Mouse (Mus musculus) lung, embryonic 14.5 days (tissue): ENCODE measurements at regions not wholly inside any gene's neighbourhood (a gene's known extent, or its start where the extent isn't known, plus 50 kb on each side); places are given as distances from the start of the nearest gene placed in this dataset.

ENCODE experiments used
- ATAC-seq: fragments of 200-750 bp; cut with Nextera tagmentation; 2 replicates; pipeline ENCODE4 v1.8.0; 2017; ENCODE audit warnings: mild to moderate bottlenecking, moderate TSS enrichment, moderate library complexity; ENCODE audit not compliant: insufficient read depth
- DNase-seq: peaks from one replicate; pipeline ENCODE4 v3.0.0-alpha.2; 2015
- H3K27ac ChIP-seq: fragments of 300-500 bp; sonication (generic); 2 replicates; pipeline ENCODE4 v1.5.1; 2014; ENCODE audit warnings: low read depth, mild to moderate bottlenecking, moderate library complexity
- H3K27me3 ChIP-seq: fragments of 300-500 bp; sonication (generic); 2 replicates; pipeline ENCODE4 v1.6.1; 2014; ENCODE audit warnings: low read length, control low read depth; ENCODE audit not compliant: insufficient read depth
- H3K36me3 ChIP-seq: fragments of 300-500 bp; sonication (generic); 2 replicates; pipeline ENCODE4 v1.6.1; 2014; ENCODE audit warnings: control low read depth; ENCODE audit not compliant: insufficient read depth
- H3K4me1 ChIP-seq: fragments of 300-500 bp; sonication (generic); 2 replicates; pipeline ENCODE4 v1.6.1; 2014; ENCODE audit warnings: antibody characterized with exemption, control low read depth; ENCODE audit not compliant: insufficient read depth
- H3K4me2 ChIP-seq: fragments of 300-500 bp; sonication (generic); 2 replicates; pipeline ENCODE4 v1.6.1; 2014; ENCODE audit warnings: mild to moderate bottlenecking
- H3K4me3 ChIP-seq: fragments of 300-500 bp; sonication (generic); 2 replicates; pipeline ENCODE4 v1.5.1; 2014; ENCODE audit warnings: low read depth, low read length
- H3K9ac ChIP-seq: fragments of 300-500 bp; sonication (generic); 2 replicates; pipeline ENCODE4 v1.6.1; 2014
- H3K9me3 ChIP-seq: fragments of 300-500 bp; sonication (generic); 2 replicates; pipeline ENCODE4 v1.6.1; 2016; ENCODE audit warnings: low read depth, low read length, control low read depth
- CTCF ChIP-seq: IDR thresholded peaks from 2 replicates; pipeline ENCODE4 v1.5.1; 2016; ENCODE audit warnings: antibody characterized with exemption, low read depth
- whole genome bisulfite sequencing: fragments of 180-500 bp; shearing (Covaris S2); extraction: QIAGEN DNeasy Blood & Tissue Kit; methylation state at CpG from one replicate; pipeline ENCODE4 v1.1.7; 2014; 5-methylcytosine and 5-hydroxymethylcytosine counted together

DNA sequence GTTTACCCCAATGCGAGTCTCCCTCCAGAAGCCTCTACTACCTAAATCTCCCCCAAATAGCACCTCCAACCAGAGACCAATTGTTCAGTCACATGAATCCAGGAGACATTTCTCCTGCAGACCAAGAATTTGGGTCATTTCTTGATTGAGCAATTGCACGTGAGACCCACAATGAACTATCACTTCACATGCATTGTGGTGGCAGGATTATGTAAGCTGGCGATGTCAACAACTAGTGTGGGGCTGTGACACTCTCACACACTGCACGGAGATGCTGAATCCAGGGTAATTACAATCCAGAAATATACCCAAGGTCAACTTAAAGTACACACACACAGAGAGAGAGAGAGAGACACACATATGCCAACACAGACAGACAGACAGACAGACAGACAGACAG is 148.5 kb upstream of the Dyrk2 start:
- Histone ChIP-seq H3K27me3 (no peaks in the 10 kb centered on the region), H3K36me3 (no peaks in the 10 kb centered on the region), H3K4me2 (no peak overlapping the region), H3K9me3 (no peaks in the 10 kb centered on the region), H3K27ac (no peak overlapping the region), H3K4me1 (0 out of 2 replicates have a peak, but pooled peaks cover 3% of the 10 kb centered on the region), H3K4me3 (no peak overlapping the region), H3K9ac (no peak overlapping the region)
- no peak for ATAC-seq
- no peak for DNase-seq
- WGBS = 81% methylated on average over 4 of the region's 4 CpGs
- TF ChIP-seq CTCF = no peak

- 0 out of 2 replicates have a peak, but pooled peaks cover 3% of the 10 kb centered on the region for H3K4me1 ChIP-seq
- no peaks in the 10 kb centered on the region for H3K9me3 ChIP-seq
- H3K27ac ChIP-seq = no peak overlapping the region
- H3K9ac ChIP-seq = no peak overlapping the region
- H3K27me3 ChIP-seq = no peaks in the 10 kb centered on the region
- no peaks in the 10 kb centered on the region for H3K36me3 ChIP-seq
- DNase-seq (no peak), ATAC-seq (no peak)
- no peak overlapping the region for H3K4me2 ChIP-seq
- WGBS = 89% methylated on average over 8 of the region's 8 CpGs
- H3K4me3 ChIP-seq = no peak overlapping the region
- TF ChIP-seq CTCF = no peak
Observed at GRCm38 (mm10) chr10:119016104-119016503, 146.1 kb upstream of the Dyrk2 start.

DNA sequence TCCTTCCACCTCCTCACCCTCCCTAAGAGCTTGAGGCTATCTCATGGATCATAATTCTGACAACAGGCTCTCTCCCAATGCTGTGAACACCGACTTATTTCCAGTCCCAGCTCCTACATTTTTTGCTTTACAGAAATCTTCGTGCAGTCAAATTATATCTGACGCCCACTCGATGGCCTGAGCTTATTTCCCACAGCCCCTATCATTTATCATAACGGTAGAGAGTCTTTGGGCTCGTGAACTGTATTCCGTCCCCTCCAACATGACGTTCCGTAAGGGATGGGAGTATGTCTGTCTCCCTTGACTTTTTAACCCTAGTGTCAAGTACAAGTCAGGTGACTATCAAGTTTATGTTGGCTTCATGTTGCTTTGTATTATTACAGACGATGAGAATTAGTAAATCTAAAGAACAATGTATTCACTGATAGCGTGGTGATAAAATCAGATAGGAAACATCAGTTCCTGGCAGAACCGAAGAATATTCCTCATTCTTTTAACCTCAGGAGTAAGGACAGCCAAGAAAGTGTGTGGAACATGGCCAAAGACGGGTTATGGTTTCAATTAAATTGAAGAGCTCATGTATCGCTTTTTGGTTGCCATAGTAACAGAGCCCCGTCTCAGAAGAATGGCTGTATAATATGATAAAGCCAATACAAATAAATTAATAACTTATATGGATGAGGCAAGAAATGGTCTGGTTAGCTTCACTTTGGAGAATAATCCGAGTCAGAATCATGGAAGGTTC is 145.5 kb upstream of the Dyrk2 start:
- H3K9me3 ChIP-seq = no peaks in the 10 kb centered on the region
- no peaks in the 10 kb centered on the region for H3K36me3 ChIP-seq
- DNase-seq = peak; percentile 37
- H3K4me3 ChIP-seq = no peak overlapping the region
- no peak overlapping the region for H3K9ac ChIP-seq
- ATAC-seq = no peak
- no peak overlapping the region for H3K27ac ChIP-seq
- TF ChIP-seq CTCF = no peak
- H3K4me1 ChIP-seq = 0 out of 2 replicates have a peak, but pooled peaks cover 3% of the 10 kb centered on the region
- no peaks in the 10 kb centered on the region for H3K27me3 ChIP-seq
- no peak overlapping the region for H3K4me2 ChIP-seq
- 60% methylated on average over 16 of the region's 16 CpGs for WGBS

DNA sequence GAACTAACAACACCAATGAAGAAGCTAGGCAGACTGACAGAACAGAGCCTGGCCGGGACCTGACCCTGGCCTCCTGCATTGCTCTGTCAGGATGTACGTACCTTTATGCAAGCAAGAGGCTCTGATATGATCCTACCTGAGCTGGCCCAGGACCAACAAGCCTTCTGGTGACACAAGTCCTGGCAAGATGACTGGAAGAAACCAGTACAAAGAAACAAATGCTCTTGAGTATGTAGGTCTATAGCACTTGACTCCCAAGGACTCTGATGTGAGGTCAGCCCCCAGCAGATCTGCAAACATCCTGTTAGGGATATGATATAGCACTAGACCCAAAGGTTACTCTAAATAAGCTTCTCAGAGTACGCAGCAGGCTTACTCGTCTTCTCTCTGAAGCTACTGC is 144.7 kb upstream of the Dyrk2 start:
- Histone ChIP-seq H3K4me3 (no peak overlapping the region), H3K36me3 (no peaks in the 10 kb centered on the region), H3K9ac (no peak overlapping the region), H3K9me3 (no peaks in the 10 kb centered on the region), H3K27me3 (no peaks in the 10 kb centered on the region), H3K27ac (no peak overlapping the region), H3K4me2 (no peak overlapping the region), H3K4me1 (0 out of 2 replicates have a peak, but pooled peaks cover 3% of the 10 kb centered on the region)
- DNase-seq (no peak), ATAC-seq (no peak)
- no peak for TF ChIP-seq CTCF
- 67% methylated on average over 4 of the region's 4 CpGs for WGBS

DNA sequence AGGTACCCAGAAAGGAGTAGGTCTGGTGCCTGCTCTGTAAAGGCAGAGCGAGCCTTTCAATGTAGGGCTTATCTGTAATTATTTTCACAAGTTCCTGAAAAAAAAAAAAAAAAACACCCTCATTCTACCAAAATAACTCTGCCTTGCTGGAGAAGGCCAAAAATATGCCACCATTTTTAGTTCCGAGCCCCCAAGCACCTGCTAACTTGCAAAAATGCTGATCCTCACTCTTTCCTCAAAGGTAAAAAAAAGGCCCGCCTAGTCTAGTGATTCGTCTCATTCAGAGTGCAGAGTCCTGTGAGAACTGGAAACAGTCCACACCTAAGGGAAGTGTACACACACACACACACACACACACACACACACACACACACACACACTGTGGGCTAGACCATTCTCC is 143.7 kb upstream of the Dyrk2 start:
- ATAC-seq (no peak), DNase-seq (no peak)
- WGBS = 69% methylated on average over 4 of the region's 4 CpGs

DNA sequence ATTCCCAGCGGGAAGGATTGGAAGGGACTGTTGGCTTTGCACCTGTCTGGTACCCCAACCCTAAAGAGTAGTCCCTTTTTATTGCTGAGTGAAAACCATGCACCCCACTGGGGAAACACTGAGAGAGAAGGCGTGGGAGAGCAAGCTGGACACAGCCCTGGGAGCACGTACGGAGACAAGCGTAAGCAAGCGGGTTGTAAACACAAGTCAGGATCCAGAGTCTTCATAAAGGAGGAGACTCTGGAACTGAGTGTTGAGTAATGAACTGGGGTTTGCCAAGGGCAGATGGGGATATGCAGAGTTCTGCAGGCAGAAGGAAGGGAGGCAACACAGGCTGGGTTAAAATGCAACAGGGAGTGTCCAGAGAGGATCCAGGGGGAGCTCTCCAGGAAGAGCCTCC is 141.5 kb upstream of the Dyrk2 start:
- H3K9me3 ChIP-seq = no peaks in the 10 kb centered on the region
- H3K36me3 ChIP-seq = no peaks in the 10 kb centered on the region
- ATAC-seq (no peak), DNase-seq (no peak)
- H3K9ac ChIP-seq = no peak overlapping the region
- 0 out of 2 replicates have a peak overlapping the region, but pooled peaks have one; percentile 24 for H3K27ac ChIP-seq
- no peaks in the 10 kb centered on the region for H3K27me3 ChIP-seq
- H3K4me2 ChIP-seq = 0 out of 2 replicates have a peak overlapping the region, but pooled peaks have one; percentile 10
- TF ChIP-seq CTCF = no peak
- 0 out of 2 replicates have a peak, but pooled peaks cover 3% of the 10 kb centered on the region for H3K4me1 ChIP-seq
- WGBS = 45% methylated on average over 6 of the region's 6 CpGs
- H3K4me3 ChIP-seq = no peak overlapping the region

More for the DNA sequence above, 143.7 kb upstream of the Dyrk2 start:
- Histone ChIP-seq H3K27ac (no peak overlapping the region), H3K27me3 (no peaks in the 10 kb centered on the region), H3K4me3 (no peak overlapping the region), H3K9me3 (no peaks in the 10 kb centered on the region), H3K4me2 (no peak overlapping the region), H3K36me3 (no peaks in the 10 kb centered on the region), H3K4me1 (0 out of 2 replicates have a peak, but pooled peaks cover 3% of the 10 kb centered on the region), H3K9ac (no peak overlapping the region)
- TF ChIP-seq CTCF = no peak

- no peak overlapping the region for H3K9ac ChIP-seq
- 0 out of 2 replicates have a peak, but pooled peaks cover 3% of the 10 kb centered on the region for H3K4me1 ChIP-seq
- H3K4me2 ChIP-seq = peak overlapping the region; percentile 10; the same call in 1 of the 2 replicates
- H3K4me3 ChIP-seq = no peak overlapping the region
- ATAC-seq = peak; percentile 65
- no peak for TF ChIP-seq CTCF
- 16% methylated on average over 7 of the region's 7 CpGs for WGBS
- no peaks in the 10 kb centered on the region for H3K36me3 ChIP-seq
- H3K27ac ChIP-seq = no peak overlapping the region
- no peaks in the 10 kb centered on the region for H3K27me3 ChIP-seq
- H3K9me3 ChIP-seq = no peaks in the 10 kb centered on the region
- DNase-seq = peak; percentile 63
Observed at GRCm38 (mm10) chr10:119010884-119011283, 140.9 kb upstream of the Dyrk2 start.
